Mouse (Mus musculus) kidney, postnatal 0 days (tissue): ENCODE measurements around the gene Msi1. TPM values are rescaled to one million over a fixed set of nuclear protein-coding genes. Genes with fewer than 3 reads are reported as not detected.

Experiments used
- ATAC-seq: fragments of 200-750 bp; cut with Nextera tagmentation; replicated peaks from 2 replicates; pipeline ENCODE4 v1.8.0; 2017; ENCODE audit warnings: low read depth, moderate number of reproducible peaks, moderate TSS enrichment, moderate library complexity; ENCODE audit not compliant: low FRiP score
- DNase-seq: peaks from one replicate; pipeline ENCODE4 v3.0.0-alpha.2; 2016; ENCODE audit warnings: low spot score
- H3K27ac ChIP-seq: fragments of 300-500 bp; sonication (generic); 2 replicates; pipeline ENCODE4 v1.5.1; 2014; ENCODE audit warnings: mild to moderate bottlenecking
- H3K27me3 ChIP-seq: fragments of 300-500 bp; sonication (generic); 2 replicates; pipeline ENCODE4 v1.6.1; 2014; ENCODE audit warnings: low read length, mixed read lengths; ENCODE audit not compliant: insufficient read depth
- H3K36me3 ChIP-seq: fragments of 300-500 bp; sonication (generic); 2 replicates; pipeline ENCODE4 v1.6.1; 2014; ENCODE audit warnings: low read length, mixed read lengths; ENCODE audit not compliant: insufficient read depth
- H3K4me1 ChIP-seq: fragments of 300-500 bp; sonication (generic); replicated peaks from 2 replicates; pipeline ENCODE4 v1.6.1; 2014; ENCODE audit warnings: antibody characterized with exemption, low read length, mixed read lengths; ENCODE audit not compliant: insufficient read depth
- H3K4me2 ChIP-seq: fragments of 300-500 bp; sonication (generic); 2 replicates; pipeline ENCODE4 v1.6.1; 2014; ENCODE audit warnings: mild to moderate bottlenecking, low read length, moderate library complexity, mixed read lengths
- H3K4me3 ChIP-seq: fragments of 300-500 bp; sonication (generic); replicated peaks from 2 replicates; pipeline ENCODE4 v1.5.1; 2014; ENCODE audit warnings: low read depth, low read length
- H3K9ac ChIP-seq: fragments of 300-500 bp; sonication (generic); 2 replicates; pipeline ENCODE4 v1.6.1; 2014; ENCODE audit warnings: low read depth, low read length
- H3K9me3 ChIP-seq: fragments of 300-500 bp; sonication (generic); replicated peaks from 2 replicates; pipeline ENCODE4 v1.6.1; 2016; ENCODE audit warnings: low read length, inconsistent platforms, mixed read lengths
- CTCF ChIP-seq: IDR thresholded peaks from 2 replicates; pipeline ENCODE4 v1.5.1; 2016; ENCODE audit warnings: antibody characterized with exemption, low read depth, mild to moderate bottlenecking, moderate library complexity
- WGBS: fragments of 180-500 bp; shearing (Covaris S2); extraction: QIAGEN DNeasy Blood & Tissue Kit; methylation state at CpG from one replicate; pipeline ENCODE4 v1.1.7; 2014; 5-methylcytosine and 5-hydroxymethylcytosine counted together
- polyA plus RNA-seq: library from polyadenylated mRNA; unstranded; fragments of >200 nt; fragmentation: Nextera tagmentation; extraction: Ambion mirVana; gene quantifications from 2 replicates; pipeline ENCODE4 v1.2.1, GENCODE M21; 2015

The Msi1 gene
- polyA plus RNA-seq, 1 experiment from 2014 or later, result 12.4 TPM

GRCm38 (mm10) chr5:115397839-115398780, 31.3 kb upstream of the Msi1 start:
- peak overlapping the region; percentile 69 for H3K9ac ChIP-seq
- no peaks in the 10 kb centered on the region for H3K36me3 ChIP-seq
- peaks cover 3% of the 10 kb centered on the region; the same call in 1 of the 2 replicates for H3K4me1 ChIP-seq
- TF ChIP-seq CTCF, result no peak
- H3K27ac ChIP-seq, result no peak overlapping the region
- no peaks in the 10 kb centered on the region for H3K9me3 ChIP-seq
- H3K4me3 ChIP-seq, result peak overlapping the region; percentile 27
- no peak for ATAC-seq
- peak overlapping the region; percentile 61 for H3K4me2 ChIP-seq
- DNase-seq, result peak; percentile 54
- WGBS, result 3% methylated on average over 46 of the region's 48 CpGs
- no peaks in the 10 kb centered on the region for H3K27me3 ChIP-seq

DNA sequence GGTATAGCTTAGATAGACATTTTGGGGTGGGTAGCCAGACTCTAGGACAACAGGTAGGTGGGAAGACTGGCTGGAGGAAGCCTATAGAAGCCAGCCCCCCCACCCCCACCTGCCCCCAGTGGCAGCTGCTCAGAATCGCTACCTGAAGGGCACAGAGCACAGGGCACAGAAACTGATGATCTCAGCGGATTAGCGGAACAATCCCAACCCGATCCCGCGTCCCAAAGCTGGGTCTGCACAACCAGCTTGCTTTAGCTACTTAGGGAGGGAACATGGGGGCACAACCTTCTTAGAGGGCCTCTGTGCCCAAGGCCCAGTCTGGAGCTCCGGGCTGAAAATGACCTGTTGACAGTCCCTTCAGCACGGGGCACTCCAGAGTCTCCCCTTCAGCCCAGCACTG, 27.3 kb upstream of the Msi1 start:
- no peaks in the 10 kb centered on the region for H3K9me3 ChIP-seq
- TF ChIP-seq CTCF, result no peak
- no peak overlapping the region for H3K4me3 ChIP-seq
- H3K4me2 ChIP-seq, result no peak overlapping the region
- ATAC-seq, result no peak
- no peaks in the 10 kb centered on the region for H3K4me1 ChIP-seq
- no peak for DNase-seq
- H3K36me3 ChIP-seq, result no peaks in the 10 kb centered on the region
- H3K9ac ChIP-seq, result no peak overlapping the region
- no peak overlapping the region for H3K27ac ChIP-seq
- no peaks in the 10 kb centered on the region for H3K27me3 ChIP-seq
- WGBS, result 85% methylated on average over 8 of the region's 8 CpGs

- 0 out of 2 replicates have a peak overlapping the region, but pooled peaks have one; percentile 5 for H3K4me3 ChIP-seq
- WGBS, result 24% methylated on average over 16 of the region's 17 CpGs
These were observed 25.8 kb upstream of the Msi1 start for GRCm38 (mm10) chr5:115403436-115404140.

GRCm38 (mm10) chr5:115404241-115404794, 25.1 kb upstream of the Msi1 start:
- Histone ChIP-seq H3K27ac (no peak overlapping the region; the same call in 1 of the 2 replicates), H3K27me3 (no peaks in the 10 kb centered on the region), H3K9me3 (no peaks in the 10 kb centered on the region), H3K4me2 (peak overlapping the region; percentile 53), H3K36me3 (no peaks in the 10 kb centered on the region), H3K9ac (peak overlapping the region; percentile 15; the same call in 1 of the 2 replicates), H3K4me3 (0 out of 2 replicates have a peak overlapping the region, but pooled peaks have one; percentile 5), H3K4me1 (no peaks in the 10 kb centered on the region)
- no peak for TF ChIP-seq CTCF
- 2% methylated on average over 18 of the region's 18 CpGs for WGBS
- ATAC-seq, result peak; percentile 62; the same call in 1 of the 2 replicates
- DNase-seq, result peak; percentile 50

More at GRCm38 (mm10) chr5:115403436-115404140, 25.8 kb upstream of the Msi1 start:
- H3K27ac ChIP-seq, result no peak overlapping the region
- no peaks in the 10 kb centered on the region for H3K36me3 ChIP-seq
- ATAC-seq, result no peak
- 0 out of 2 replicates have a peak overlapping the region, but pooled peaks have one; percentile 15 for H3K9ac ChIP-seq
- H3K9me3 ChIP-seq, result no peaks in the 10 kb centered on the region
- TF ChIP-seq CTCF, result no peak
- H3K4me1 ChIP-seq, result no peaks in the 10 kb centered on the region
- DNase-seq, result no peak
- H3K4me2 ChIP-seq, result peak overlapping the region; percentile 53
- H3K27me3 ChIP-seq, result no peaks in the 10 kb centered on the region

DNA sequence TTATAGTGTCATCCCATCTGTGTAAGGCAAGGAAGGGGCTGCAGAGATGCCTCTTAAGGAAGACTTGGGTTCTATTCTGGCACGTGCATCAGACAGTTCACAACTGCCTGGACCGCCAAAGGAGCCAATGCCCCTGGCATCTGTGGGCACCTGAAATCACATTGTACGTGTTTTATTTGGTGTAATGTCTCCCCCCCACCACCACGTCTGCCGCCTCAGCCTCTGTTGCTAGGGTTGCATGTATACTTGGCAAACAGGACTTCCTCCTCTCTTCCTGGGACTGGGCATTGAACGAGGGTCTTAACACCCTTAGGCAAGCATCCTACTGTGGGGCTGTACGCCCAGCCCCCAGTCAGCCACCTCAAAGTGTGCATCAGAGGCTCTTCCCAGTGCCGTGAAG, 24.2 kb upstream of the Msi1 start:
- ATAC-seq, result no peak
- Histone ChIP-seq H3K9ac (no peak overlapping the region), H3K4me1 (no peaks in the 10 kb centered on the region), H3K4me3 (no peak overlapping the region), H3K27me3 (no peaks in the 10 kb centered on the region), H3K36me3 (no peaks in the 10 kb centered on the region), H3K9me3 (no peaks in the 10 kb centered on the region), H3K27ac (no peak overlapping the region), H3K4me2 (no peak overlapping the region)
- WGBS, result 57% methylated on average over 8 of the region's 8 CpGs
- DNase-seq, result no peak
- TF ChIP-seq CTCF, result no peak

DNA sequence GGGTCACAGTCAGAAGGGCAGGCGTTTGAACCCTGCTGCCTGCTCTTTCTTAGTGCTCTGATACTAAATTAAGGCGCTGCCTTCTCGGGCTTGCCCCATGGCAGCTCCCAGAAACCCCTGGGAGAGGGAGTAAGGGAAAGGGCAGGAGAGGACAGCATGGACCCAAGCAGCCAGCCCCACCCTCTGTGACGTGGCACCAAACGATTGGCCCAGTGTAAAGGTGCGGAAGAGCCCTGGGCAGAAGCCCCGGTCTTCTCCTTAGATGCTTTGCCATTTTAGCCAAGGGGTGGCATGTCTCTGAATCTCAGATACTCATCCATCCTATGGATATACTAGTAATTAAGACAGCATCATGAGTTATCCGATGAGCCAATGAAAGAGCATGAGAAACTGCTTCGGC, 21.3 kb upstream of the Msi1 start:
- H3K27me3 ChIP-seq, result no peaks in the 10 kb centered on the region
- no peak for TF ChIP-seq CTCF
- no peak overlapping the region for H3K9ac ChIP-seq
- H3K4me2 ChIP-seq, result 0 out of 2 replicates have a peak overlapping the region, but pooled peaks have one; percentile 2
- H3K4me1 ChIP-seq, result no peaks in the 10 kb centered on the region
- H3K4me3 ChIP-seq, result no peak overlapping the region
- no peak overlapping the region for H3K27ac ChIP-seq
- no peaks in the 10 kb centered on the region for H3K9me3 ChIP-seq
- ATAC-seq (0 out of 2 replicates have a peak, but pooled peaks have one; percentile 63), DNase-seq (peak; percentile 22)
- WGBS, result 35% methylated on average over 9 of the region's 9 CpGs
- no peaks in the 10 kb centered on the region for H3K36me3 ChIP-seq
